Mouse (Mus musculus) liver, postnatal 0 days (tissue): ENCODE measurements around the gene Ccdc144b.

Source experiments
- CTCF ChIP-seq: sonication (generic); IDR thresholded peaks from 2 replicates; pipeline ENCODE4 v1.5.1; 2016; ENCODE audit warnings: antibody characterized with exemption, low read depth
- EP300 ChIP-seq: IDR thresholded peaks from 2 replicates; pipeline ENCODE4 v1.6.1; 2016; ENCODE audit warnings: antibody characterized with exemption, low read depth, mild to moderate bottlenecking

DNA sequence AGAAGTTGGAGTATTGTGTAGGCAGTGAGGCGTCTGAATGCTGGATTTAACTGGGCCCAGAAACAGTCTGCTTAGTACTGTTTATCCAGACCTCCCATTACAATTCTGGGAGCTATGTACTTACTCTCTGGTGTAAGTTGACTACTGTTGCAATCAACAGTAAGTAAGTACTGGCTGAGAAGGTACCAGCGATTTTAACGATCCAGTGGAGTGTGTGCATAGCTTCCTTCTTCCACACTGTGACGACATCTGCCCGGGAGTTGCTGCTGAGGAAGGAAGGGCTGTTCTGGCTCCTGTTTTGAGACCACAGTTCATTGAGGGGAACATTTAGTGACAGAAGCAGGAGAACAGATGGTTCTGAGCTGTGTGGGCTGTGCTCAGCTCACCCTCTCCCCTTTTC lies 17.7 kb upstream of the Ccdc144b start:
- no peak for TF ChIP-seq CTCF
- TF ChIP-seq EP300: no peak
